Mouse (Mus musculus): Measurements from ENCODE around the gene Aqp8. TPM values are rescaled to one million over a fixed set of nuclear protein-coding genes. Genes with fewer than 3 reads are reported as not detected.

The Aqp8 gene
- total and polyA plus RNA-seq, 3 experiments = not detected

DNA sequence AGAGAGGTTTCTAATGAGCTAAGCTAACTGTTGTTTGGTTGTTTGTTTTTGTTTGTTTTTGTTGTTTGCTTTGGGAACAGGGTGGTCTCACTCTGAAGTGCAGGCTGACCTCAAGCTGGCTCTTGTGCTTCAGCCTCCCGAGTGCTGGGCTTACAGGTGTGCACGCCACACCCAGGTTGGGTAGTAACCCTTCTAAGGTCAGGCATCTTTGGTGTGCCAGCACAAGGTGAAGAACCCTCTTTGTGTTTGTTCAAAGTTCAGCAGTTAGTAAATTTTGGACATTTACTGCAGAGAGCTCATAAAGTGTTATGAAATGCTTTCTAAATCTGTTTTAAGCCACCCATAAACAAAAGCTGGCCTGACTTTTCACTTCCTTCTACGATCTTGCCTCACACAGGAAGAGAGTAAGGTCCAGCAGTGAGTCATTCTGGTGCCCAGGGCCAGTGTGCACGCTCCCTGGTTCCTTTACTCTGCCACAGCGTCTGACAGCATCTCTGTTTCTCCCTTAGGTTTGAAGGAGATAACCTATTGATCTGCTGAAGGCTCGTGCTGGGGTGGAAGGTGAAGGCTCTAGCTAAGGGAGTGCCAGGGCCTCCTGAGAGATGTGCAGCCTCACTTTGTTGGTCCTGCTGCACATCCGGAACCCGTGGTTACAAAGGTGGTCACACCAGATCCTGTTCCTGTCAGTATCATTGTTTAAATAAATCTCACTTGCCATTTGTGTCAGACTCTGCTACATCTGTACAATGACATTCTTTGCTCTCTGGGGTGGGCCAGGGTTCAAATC lies 32.3 kb upstream of the Aqp8 start:
- Histone ChIP-seq H3K9ac (ENCODE audit: insufficient read depth, low read depth) (no peak overlapping the region), H3K36me3 (replicated peaks in 1 of 2; ENCODE audit: control insufficient read depth in 1 of 2, insufficient read depth in 1 of 2, low read length in 1 of 2) (peaks cover 2 to 34% of the 10 kb centered on the region in 2 experiments), H3K27me3 (replicated peaks) (no peaks in the 10 kb centered on the region), H3K4me2 (ENCODE audit: insufficient read depth, low read depth, poor library complexity, severe bottlenecking) (no peak overlapping the region), H3K4me3 (replicated peaks in 1 of 3; ENCODE audit: low read depth in 2 of 3, low read length in 2 of 3, poor library complexity in 1 of 3) (no peak overlapping the region), H3K27ac (ENCODE audit: insufficient read depth, low read depth) (no peak overlapping the region), H3K79me2 (replicated peaks; ENCODE audit: control insufficient read depth, extremely low read depth, insufficient read depth, poor library complexity, severe bottlenecking) (no peaks in the 10 kb centered on the region), H3K9me3 (replicated peaks; ENCODE audit: low read length) (no peaks in the 10 kb centered on the region), H3K4me1 (ENCODE audit: control insufficient read depth in 1 of 2, insufficient read depth in 2 of 2) (peaks cover 0 to 7% of the 10 kb centered on the region in 2 experiments; a peak in 2 of 4 replicates)
- no peak for TF ChIP-seq E2F4 (IDR thresholded peaks at IDR 0.05; ENCODE audit: insufficient replicate concordance, low read depth, low read length)
- TF ChIP-seq POLR2AphosphoS2 (IDR thresholded peaks at IDR 0.05; ENCODE audit: low read depth, low read length) = no peak
- TF ChIP-seq CHD2 (IDR thresholded peaks at IDR 0.05; ENCODE audit: low read length) = no peak
- no peak for TF ChIP-seq ETS1 (conservative IDR thresholded peaks at IDR 0.05; ENCODE audit: low read depth, low read length)
- in situ Hi-C loops (cut with MboI; ENCODE audit: low pct_ligation_motif_present, low pct_unique_long_range_greater_than_20kb, low sequenced_read_pairs) = no loop called here
- DNase-seq (ENCODE audit: extremely low read depth) = no peak
- dilution Hi-C loops (cut with MboI; ENCODE audit: extremely low pct_ligation_motif_present, extremely low pct_unique_long_range_greater_than_20kb, low sequenced_read_pairs) = no loop called here

DNA sequence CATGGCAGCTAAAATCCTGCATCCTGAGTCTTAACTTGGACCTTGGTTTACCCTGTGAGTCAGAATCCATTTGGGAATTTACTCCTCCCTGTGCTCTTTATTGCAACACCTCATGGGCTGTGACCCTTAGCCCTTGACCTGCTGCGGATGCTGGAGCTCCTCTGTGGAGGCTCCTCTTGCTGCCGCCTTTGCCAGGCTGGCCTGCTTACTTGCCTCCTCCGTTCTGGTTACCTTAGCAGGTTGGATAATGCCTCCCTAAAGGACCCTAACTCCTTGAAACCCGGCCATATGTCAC lies 31.7 kb upstream of the Aqp8 start:
- Histone ChIP-seq H3K4me3 (replicated peaks in 1 of 3; ENCODE audit: low read depth in 2 of 3, low read length in 2 of 3, poor library complexity in 1 of 3) (no peak overlapping the region), H3K9me3 (replicated peaks; ENCODE audit: low read length) (no peaks in the 10 kb centered on the region), H3K4me2 (ENCODE audit: insufficient read depth, low read depth, poor library complexity, severe bottlenecking) (no peak overlapping the region), H3K36me3 (replicated peaks in 1 of 2; ENCODE audit: control insufficient read depth in 1 of 2, insufficient read depth in 1 of 2, low read length in 1 of 2) (peaks cover 2 to 32% of the 10 kb centered on the region in 2 experiments), H3K27me3 (replicated peaks) (no peaks in the 10 kb centered on the region), H3K9ac (ENCODE audit: insufficient read depth, low read depth) (no peak overlapping the region), H3K79me2 (replicated peaks; ENCODE audit: control insufficient read depth, extremely low read depth, insufficient read depth, poor library complexity, severe bottlenecking) (no peaks in the 10 kb centered on the region), H3K4me1 (ENCODE audit: control insufficient read depth in 1 of 2, insufficient read depth in 2 of 2) (peaks cover 0 to 7% of the 10 kb centered on the region in 2 experiments; a peak in 2 of 4 replicates), H3K27ac (ENCODE audit: insufficient read depth, low read depth) (no peak overlapping the region)
- in situ Hi-C loops (cut with MboI; ENCODE audit: low pct_ligation_motif_present, low pct_unique_long_range_greater_than_20kb, low sequenced_read_pairs) = no loop called here
- DNase-seq (ENCODE audit: extremely low read depth) = no peak
- TF ChIP-seq ELF1 (IDR thresholded peaks at IDR 0.05; ENCODE audit: low read depth, low read length) (no peak), EP300 (IDR thresholded peaks at IDR 0.05; ENCODE audit: low read length) (no peak), ZC3H11A (IDR thresholded peaks at IDR 0.05; ENCODE audit: low read depth, low read length) (no peak), MAX (IDR thresholded peaks at IDR 0.05; ENCODE audit: low read length) (no peak)
- dilution Hi-C loops (cut with MboI; ENCODE audit: extremely low pct_ligation_motif_present, extremely low pct_unique_long_range_greater_than_20kb, low sequenced_read_pairs) = no loop called here

DNA sequence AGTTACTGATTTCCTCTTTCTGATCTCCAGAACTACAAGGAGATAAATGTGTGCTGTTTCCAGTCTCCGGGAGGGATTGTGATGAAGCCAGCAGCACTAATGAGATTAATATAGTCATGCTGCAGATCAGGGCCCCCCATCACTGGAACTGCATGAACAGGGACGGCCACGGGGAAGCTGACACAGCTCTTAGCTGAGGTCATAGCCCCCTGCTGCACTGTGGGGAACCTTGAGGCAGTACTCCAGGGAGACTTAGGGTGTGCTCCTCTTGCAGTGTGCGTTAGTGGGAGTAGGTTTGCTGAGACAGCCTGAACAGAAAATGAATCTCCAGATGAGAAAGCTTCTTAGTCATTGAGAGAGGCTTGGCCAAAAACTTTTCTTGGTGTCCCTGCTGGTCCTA lies 30.9 kb upstream of the Aqp8 start:
- in situ Hi-C loops (cut with MboI; ENCODE audit: low pct_ligation_motif_present, low pct_unique_long_range_greater_than_20kb, low sequenced_read_pairs) (no loop called here), dilution Hi-C loops (cut with MboI; ENCODE audit: extremely low pct_ligation_motif_present, extremely low pct_unique_long_range_greater_than_20kb, low sequenced_read_pairs) (no loop called here)
- Histone ChIP-seq H3K4me1 (ENCODE audit: control insufficient read depth in 1 of 2, insufficient read depth in 2 of 2) (peaks cover 0 to 7% of the 10 kb centered on the region in 2 experiments; a peak in 2 of 4 replicates), H3K9me3 (replicated peaks; ENCODE audit: low read length) (no peaks in the 10 kb centered on the region), H3K4me2 (ENCODE audit: insufficient read depth, low read depth, poor library complexity, severe bottlenecking) (no peak overlapping the region), H3K79me2 (replicated peaks; ENCODE audit: control insufficient read depth, extremely low read depth, insufficient read depth, poor library complexity, severe bottlenecking) (no peaks in the 10 kb centered on the region), H3K9ac (ENCODE audit: insufficient read depth, low read depth) (no peak overlapping the region), H3K36me3 (replicated peaks in 1 of 2; ENCODE audit: control insufficient read depth in 1 of 2, insufficient read depth in 1 of 2, low read length in 1 of 2) (peaks cover 0 to 25% of the 10 kb centered on the region in 2 experiments), H3K27me3 (replicated peaks) (no peaks in the 10 kb centered on the region), H3K27ac (ENCODE audit: insufficient read depth, low read depth) (no peak overlapping the region), H3K4me3 (replicated peaks in 1 of 3; ENCODE audit: low read depth in 2 of 3, low read length in 2 of 3, poor library complexity in 1 of 3) (no peak overlapping the region)
- DNase-seq (ENCODE audit: extremely low read depth) = no peak
- TF ChIP-seq POLR2AphosphoS2 (IDR thresholded peaks at IDR 0.05; ENCODE audit: low read depth, low read length) (no peak), SIN3A (IDR thresholded peaks at IDR 0.05; ENCODE audit: low read length) (no peak), GABPA (IDR thresholded peaks at IDR 0.05; ENCODE audit: insufficient replicate concordance, low read depth, low read length) (no peak), E2F4 (IDR thresholded peaks at IDR 0.05; ENCODE audit: insufficient replicate concordance, low read depth, low read length) (no peak)
